Comparison of ENCODE assay signal across 9 mouse cellular contexts in genomic region chr2:162682674-162683073, GRCm38 (mm10). TPM values are rescaled to one million over a fixed set of nuclear protein-coding genes. Genes with fewer than 3 reads are reported as not detected.
DNase-seq lines count a peak whose midpoint lies in the region; ATAC-seq and TF ChIP-seq lines count a peak whose summit lies in the region.
"Had no signal": no experiment of that assay in that cellular context is flagged by ENCODE, and none has a peak within 500 bp of the region (broad histone marks: within the 10 kb centered on the region; RNA-seq: fewer than 3 reads in every experiment).

No protein-coding gene starts in this region.

- no peak overlapping the region for H3K9ac ChIP-seq in hindbrain, embryonic 12.5 days
- H3K9ac ChIP-seq in ES-E14 (ENCODE audit: insufficient read depth, low read depth, low read length, poor library complexity, severe bottlenecking), result no peak overlapping the region
- H3K9ac ChIP-seq in midbrain, postnatal 0 days (replicated peaks; ENCODE audit: low read length, poor library complexity, severe bottlenecking), result no peak overlapping the region
- H3K9ac ChIP-seq: limb, embryonic 15.5 days had no signal

- 0 out of 2 replicates have a peak, but pooled peaks cover 4% of the 10 kb centered on the region for H3K27me3 ChIP-seq in hindbrain, embryonic 10.5 days (ENCODE audit: insufficient read depth, poor library complexity, severe bottlenecking)
- 0 out of 2 replicates have a peak, but pooled peaks cover 2% of the 10 kb centered on the region for H3K27me3 ChIP-seq in hindbrain, embryonic 12.5 days
- no peaks in the 10 kb centered on the region for H3K27me3 ChIP-seq in midbrain, postnatal 0 days (ENCODE audit: insufficient read depth, low read length)
- H3K27me3 ChIP-seq: limb, embryonic 15.5 days had no signal

- no peaks in the 10 kb centered on the region for H3K36me3 ChIP-seq in hindbrain, embryonic 10.5 days
- no peaks in the 10 kb centered on the region for H3K36me3 ChIP-seq in hindbrain, embryonic 12.5 days
- H3K36me3 ChIP-seq in ES-E14 (ENCODE audit: control insufficient read depth, insufficient read depth, low read length, poor library complexity, severe bottlenecking), result no peaks in the 10 kb centered on the region
- H3K36me3 ChIP-seq in midbrain, postnatal 0 days (ENCODE audit: insufficient read depth, low read length), result no peaks in the 10 kb centered on the region
- H3K36me3 ChIP-seq: limb, embryonic 15.5 days had no signal

- ATAC-seq in hindbrain, embryonic 12.5 days (ENCODE audit: low FRiP score), result no peak; the same call in 1 of the 2 replicates
- ATAC-seq in midbrain, postnatal 0 days (ENCODE audit: low FRiP score), result no peak

- in situ Hi-C loops in ES-E14 (cut with MboI; ENCODE audit: low sequenced_read_pairs in 2 of 2, unreplicated experiment in 2 of 2), result no loop called here

- intact Hi-C loops in left cerebral cortex, adult 2 months (cut with DNase I), result loop anchor here (5.0 to 10.0 kb wide), 2 partner anchors 230 to 1218 kb away; no protein-coding TSS in a partner anchor

- H3K9me3 ChIP-seq in hindbrain, embryonic 10.5 days, result no peaks in the 10 kb centered on the region
- no peaks in the 10 kb centered on the region for H3K9me3 ChIP-seq in hindbrain, embryonic 12.5 days (replicated peaks)
- no peaks in the 10 kb centered on the region for H3K9me3 ChIP-seq in ES-E14 (ENCODE audit: control insufficient read depth, insufficient read depth, low read depth, low read length)
- H3K9me3 ChIP-seq in midbrain, postnatal 0 days (ENCODE audit: low read length), result no peaks in the 10 kb centered on the region
- H3K9me3 ChIP-seq: limb, embryonic 15.5 days had no signal

- DNase-seq in hindbrain, embryonic 10.5 days (ENCODE audit: low spot score), result peak; percentile 45
- DNase-seq in ES-E14 (ENCODE audit: low read depth, low spot score), result peak; percentile 25
- DNase-seq in cerebellum, adult 18-20 months, result peak; percentile 51 to 69
- DNase-seq in heart, postnatal 4 days, result peak; percentile 50
- peak; percentile 50 to 56 for DNase-seq in left cerebral cortex, adult 2 months (ENCODE audit: extremely low spot score in 1 of 2, low spot score in 2 of 2)
- DNase-seq in midbrain, postnatal 0 days (ENCODE audit: low spot score), result peak; percentile 61
- no peak for DNase-seq in spleen, postnatal 4 days (ENCODE audit: low spot score in 2 of 2)

- 12% methylated on average over 6 of the region's 6 CpGs for WGBS in hindbrain, embryonic 10.5 days
- WGBS in hindbrain, embryonic 12.5 days, result 12% methylated on average over 6 of the region's 6 CpGs
- 12% methylated on average over 6 of the region's 6 CpGs for WGBS in midbrain, postnatal 0 days

- TF ChIP-seq CTCF in left cerebral cortex, adult 2 months (IDR thresholded peaks at IDR 0.05), result peak; percentile 83
- peak; percentile 78 for TF ChIP-seq CTCF in midbrain, postnatal 0 days (IDR thresholded peaks at IDR 0.05)

- no peak overlapping the region for H3K27ac ChIP-seq in hindbrain, embryonic 10.5 days
- no peak overlapping the region for H3K27ac ChIP-seq in hindbrain, embryonic 12.5 days
- no peak overlapping the region for H3K27ac ChIP-seq in ES-E14 (ENCODE audit: insufficient read depth, low read depth, low read length, poor library complexity, severe bottlenecking)
- no peak overlapping the region for H3K27ac ChIP-seq in left cerebral cortex, adult 2 months
- H3K27ac ChIP-seq in midbrain, postnatal 0 days (ENCODE audit: low read depth, low read length), result no peak overlapping the region
- H3K27ac ChIP-seq: limb, embryonic 15.5 days had no signal

- no peak overlapping the region for H3K4me2 ChIP-seq in hindbrain, embryonic 12.5 days (replicated peaks)
- H3K4me2 ChIP-seq in midbrain, postnatal 0 days (ENCODE audit: low read depth, low read length, poor library complexity, severe bottlenecking), result no peak overlapping the region
- H3K4me2 ChIP-seq: limb, embryonic 15.5 days had no signal

- no peak overlapping the region for H3K4me3 ChIP-seq in hindbrain, embryonic 10.5 days
- no peak overlapping the region for H3K4me3 ChIP-seq in hindbrain, embryonic 12.5 days
- no peak overlapping the region for H3K4me3 ChIP-seq in ES-E14 (ENCODE audit: insufficient read depth in 1 of 2, low read depth in 1 of 2, low read length in 2 of 2, poor library complexity in 1 of 2, severe bottlenecking in 1 of 2)
- H3K4me3 ChIP-seq in left cerebral cortex, adult 2 months, result no peak overlapping the region
- H3K4me3 ChIP-seq in midbrain, postnatal 0 days (ENCODE audit: low read depth, low read length), result no peak overlapping the region
- H3K4me3 ChIP-seq: limb, embryonic 15.5 days had no signal

- no peaks in the 10 kb centered on the region for H3K4me1 ChIP-seq in hindbrain, embryonic 10.5 days (replicated peaks)
- no peaks in the 10 kb centered on the region for H3K4me1 ChIP-seq in hindbrain, embryonic 12.5 days
- H3K4me1 ChIP-seq in ES-E14 (ENCODE audit: control insufficient read depth in 2 of 2, insufficient read depth in 2 of 2, low read length in 2 of 2, poor library complexity in 1 of 2), result no peaks in the 10 kb centered on the region
- no peaks in the 10 kb centered on the region for H3K4me1 ChIP-seq in midbrain, postnatal 0 days (ENCODE audit: insufficient read depth, low read length)
- H3K4me1 ChIP-seq: limb, embryonic 15.5 days had no signal

TF ChIP-seq in ES-E14, 5 proteins besides CTCF, POLR2A, EP300 and RAD21:
- TF ChIP-seq ZC3H11A (IDR thresholded peaks at IDR 0.05; ENCODE audit: borderline replicate concordance, low read depth, low read length) (no peak), HCFC1 (IDR thresholded peaks at IDR 0.05; ENCODE audit: borderline replicate concordance, insufficient read depth, low read length) (no peak), ZNF384 (IDR thresholded peaks at IDR 0.05; ENCODE audit: low read depth, low read length) (no peak), MAFK (IDR thresholded peaks at IDR 0.05; ENCODE audit: insufficient read depth, low read depth, low read length) (no peak), CHD2 (IDR thresholded peaks at IDR 0.05; ENCODE audit: low read depth, low read length) (no peak)

RNA-seq across cellular contexts. Expression of gene Ptprt, which starts 21.7 kb away (rescaled TPM):
- polyA plus RNA-seq in hindbrain, embryonic 10.5 days (2016; fragmentation: Nextera tagmentation; extraction: Ambion mirVana), result 0.86 and 1.7 TPM in 2 replicates
- polyA plus RNA-seq in hindbrain, embryonic 12.5 days (2016; fragmentation: Nextera tagmentation; extraction: Ambion mirVana), result 4.2 and 4.5 TPM in 2 replicates
- total RNA-seq in ES-E14 (2012; rRNA removed), result 0.40 and 0.63 TPM in 2 replicates
- 1 to 10 TPM in 1 of 2 experiments, under 1 TPM in 1; 0.81 to 1.1 TPM for total RNA-seq in heart, postnatal 4 days (2021)
- 100 to 1,000 TPM; 101 to 103 TPM for total RNA-seq in left cerebral cortex, adult 2 months (2021)
- total RNA-seq in midbrain, postnatal 0 days (2014; rRNA removed), result 70.5 and 72.2 TPM in 2 replicates
- 9.8 and 12.6 TPM in 2 replicates for polyA plus RNA-seq in midbrain, postnatal 0 days (2015; fragmentation: Nextera tagmentation; extraction: Ambion mirVana)

Comparison
In these comparisons a context has a peak if more than half of its experiments do, and no peak if none do; other contexts are left out.
1. DNase-seq: peak in hindbrain, embryonic 10.5 days (single experiment), ES-E14 (single experiment), cerebellum, adult 18-20 months (2 of 2), heart, postnatal 4 days (single experiment), left cerebral cortex, adult 2 months (2 of 2) and midbrain, postnatal 0 days (single experiment); none in spleen, postnatal 4 days (0 of 2).
2. RNA of gene Ptprt, which starts 21.7 kb away (total RNA-seq): 101 to 103 TPM in left cerebral cortex, adult 2 months and 70.5 to 72.2 TPM in midbrain, postnatal 0 days; 0.81 to 1.1 TPM in heart, postnatal 4 days and 0.40 to 0.63 TPM in ES-E14; every median in the first group is over 10 times any median in the second.